Mouse (Mus musculus): ENCODE measurements around the gene Armh3. TPM values are rescaled to one million over a fixed set of nuclear protein-coding genes. Genes with fewer than 3 reads are reported as not detected.

Gene Armh3
- total RNA-seq, 2 experiments from 2014 or later: 19.0 to 20.6 TPM

DNA sequence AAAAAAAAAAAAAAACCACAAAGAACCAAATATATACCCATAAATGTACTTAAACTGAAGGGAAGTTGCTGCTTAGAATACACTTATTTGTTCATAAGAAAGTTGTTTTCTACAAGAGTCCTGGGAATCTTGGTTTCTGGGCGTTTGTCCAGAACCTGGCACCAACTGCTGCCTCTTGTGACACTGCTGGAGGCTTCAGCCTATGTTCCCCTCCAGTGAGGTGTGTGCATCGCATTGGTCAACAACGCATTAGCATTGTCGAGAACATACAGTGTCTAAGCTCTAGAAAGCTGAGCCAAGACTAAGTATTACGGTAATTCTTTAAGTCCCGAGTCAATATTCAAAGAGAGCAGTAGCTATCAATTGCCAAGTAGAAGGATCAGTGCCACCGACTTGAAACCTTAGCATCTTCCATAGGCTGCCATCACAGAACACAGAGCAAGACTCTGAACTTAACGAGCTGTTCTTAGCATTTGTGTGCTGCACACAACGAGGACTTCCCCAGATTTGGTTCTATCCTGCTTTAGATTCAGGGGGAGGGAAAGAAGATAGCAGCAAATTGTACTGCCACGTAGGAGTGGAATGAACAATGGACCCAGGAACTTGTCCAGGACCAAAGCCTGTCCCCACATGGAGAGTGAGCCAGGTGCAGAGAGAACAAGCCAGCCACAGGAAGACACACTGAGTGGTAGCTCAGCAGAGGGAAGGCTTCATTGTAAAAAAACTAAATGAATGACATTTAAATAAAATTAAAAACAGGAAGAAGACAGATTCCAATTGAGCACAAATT lies 86.9 kb downstream of the Armh3 start:
- DNase-seq (ENCODE audit: low spot score in 2 of 2): peak in 1 of 2 experiments; percentile 19
- Histone ChIP-seq H3K27ac (peak overlapping the region; percentile 70), H3K4me3 (no peak overlapping the region)
- no peak for TF ChIP-seq CTCF (conservative IDR thresholded peaks at IDR 0.05)

DNA sequence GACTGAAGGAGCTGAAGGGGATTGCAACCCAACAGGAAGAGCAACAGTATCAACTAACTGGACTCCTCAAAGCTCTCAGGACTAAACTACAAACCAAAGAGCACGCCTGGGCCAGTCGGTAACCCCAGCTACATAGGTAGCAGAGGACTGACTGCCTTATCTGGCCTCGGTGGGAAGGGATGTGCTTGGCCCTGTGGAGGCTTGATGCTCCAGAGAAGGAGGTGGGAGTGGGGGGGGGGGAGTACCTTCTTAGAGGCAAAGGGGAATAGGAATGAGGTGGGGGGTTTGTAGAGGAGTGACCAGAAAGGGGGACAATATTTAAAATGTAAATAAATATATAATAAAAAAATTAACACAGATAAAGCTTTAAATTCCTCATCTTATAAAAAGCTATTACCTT lies 90.0 kb downstream of the Armh3 start:
- no peak for DNase-seq (ENCODE audit: low spot score in 2 of 2)
- TF ChIP-seq CTCF (conservative IDR thresholded peaks at IDR 0.05): no peak
- no peak overlapping the region for H3K4me3 ChIP-seq
- H3K27ac ChIP-seq: no peak overlapping the region

DNA sequence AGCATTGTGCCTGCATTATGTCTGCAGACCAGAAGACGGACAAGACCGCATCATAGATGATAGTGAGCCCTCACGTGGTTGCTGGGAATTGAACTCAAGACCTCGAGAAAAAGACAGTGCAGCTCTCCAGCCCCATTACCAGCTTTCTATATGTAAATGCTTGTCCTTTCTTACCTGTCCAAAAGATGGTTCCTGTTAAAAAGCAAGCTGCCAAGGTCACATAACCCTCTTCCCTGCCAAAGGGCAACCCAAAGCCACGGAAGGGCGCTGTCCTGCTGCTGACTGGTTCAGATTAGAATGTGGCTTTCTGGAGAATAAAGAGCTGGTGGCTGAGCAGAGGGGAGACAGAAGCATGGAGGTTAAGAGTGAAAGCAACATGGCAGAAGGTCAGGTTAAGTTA lies 90.9 kb downstream of the Armh3 start:
- no peak overlapping the region for H3K27ac ChIP-seq
- no peak for TF ChIP-seq CTCF (conservative IDR thresholded peaks at IDR 0.05)
- H3K4me3 ChIP-seq: no peak overlapping the region
- DNase-seq (ENCODE audit: low spot score in 2 of 2): no peak

DNA sequence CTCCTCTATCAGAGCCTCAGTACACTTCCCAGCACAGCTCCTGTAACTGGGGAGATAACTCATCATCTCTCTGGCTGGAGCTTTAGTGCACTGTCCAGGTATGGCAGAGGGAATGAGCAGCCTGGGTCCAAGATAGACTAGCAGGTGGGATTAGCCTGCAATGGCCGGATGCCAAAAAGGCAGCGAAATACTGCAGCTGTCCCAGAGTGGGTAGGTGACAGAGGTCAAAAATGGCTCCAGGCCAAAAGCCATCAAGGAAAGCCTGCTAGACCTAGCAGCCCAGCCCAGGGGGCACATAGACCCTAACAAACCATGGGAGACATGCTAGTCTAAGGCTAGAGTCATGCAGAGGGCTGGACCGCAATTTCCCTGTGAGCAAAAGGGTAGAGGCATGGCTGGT lies 94.4 kb downstream of the Armh3 start:
- DNase-seq (ENCODE audit: low spot score in 2 of 2): no peak
- no peak for TF ChIP-seq CTCF (conservative IDR thresholded peaks at IDR 0.05)
- H3K27ac ChIP-seq: no peak overlapping the region
- H3K4me3 ChIP-seq: no peak overlapping the region

DNA sequence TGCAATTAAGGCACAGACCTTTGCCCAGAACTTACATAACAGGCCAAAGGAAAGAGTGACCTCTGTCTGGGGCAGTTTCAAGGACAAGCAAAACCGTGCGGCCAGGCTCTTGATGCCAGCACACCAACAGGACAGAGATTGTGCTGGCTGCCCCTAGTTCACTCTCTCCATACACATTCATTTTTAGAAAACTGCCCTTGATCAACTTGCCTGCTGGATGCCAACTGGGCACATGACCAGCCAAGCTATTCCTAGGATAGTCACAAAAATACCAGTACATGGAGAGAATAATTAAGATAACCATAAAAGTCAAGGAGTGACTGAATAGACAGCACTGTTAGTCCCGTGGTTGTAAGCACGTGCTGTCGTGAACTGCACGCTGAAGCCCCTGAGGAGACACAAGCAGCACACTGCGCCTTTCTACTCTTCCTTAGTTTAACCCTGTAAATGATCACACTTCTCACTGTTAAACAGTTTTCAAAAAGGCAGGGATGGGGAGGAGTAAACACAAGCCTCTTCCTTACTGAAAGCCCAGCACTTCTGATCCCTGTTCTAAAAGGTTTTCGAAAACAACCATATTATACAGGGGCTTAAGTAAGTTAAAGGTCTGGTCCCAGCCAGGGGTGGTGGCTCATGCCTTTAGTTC lies 95.8 kb downstream of the Armh3 start:
- Histone ChIP-seq H3K4me3 (no peak overlapping the region), H3K27ac (no peak overlapping the region)
- DNase-seq (ENCODE audit: low spot score in 2 of 2): no peak
- no peak for TF ChIP-seq CTCF (conservative IDR thresholded peaks at IDR 0.05)

DNA sequence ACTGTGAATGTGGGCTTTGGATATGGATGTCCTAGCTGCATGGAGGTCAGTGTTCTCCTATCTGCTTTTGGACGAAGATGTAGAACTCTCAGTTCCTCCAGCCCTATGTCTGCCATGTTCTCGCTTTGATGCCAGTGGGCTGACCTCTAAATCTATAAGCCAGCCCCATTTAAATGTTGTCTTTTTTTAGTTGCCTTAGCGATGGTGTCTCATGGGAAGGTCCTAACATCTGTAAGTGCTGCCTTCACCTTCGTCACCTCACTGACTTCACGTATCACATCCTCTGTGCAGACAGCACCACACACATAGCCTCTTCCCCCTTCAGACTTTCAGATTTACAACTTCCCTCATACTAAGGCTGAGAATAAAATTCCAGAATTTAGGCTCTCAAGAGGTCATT lies 97.5 kb downstream of the Armh3 start:
- DNase-seq (ENCODE audit: low spot score in 2 of 2): no peak
- no peak for TF ChIP-seq CTCF (conservative IDR thresholded peaks at IDR 0.05)
- H3K27ac ChIP-seq: no peak overlapping the region

DNA sequence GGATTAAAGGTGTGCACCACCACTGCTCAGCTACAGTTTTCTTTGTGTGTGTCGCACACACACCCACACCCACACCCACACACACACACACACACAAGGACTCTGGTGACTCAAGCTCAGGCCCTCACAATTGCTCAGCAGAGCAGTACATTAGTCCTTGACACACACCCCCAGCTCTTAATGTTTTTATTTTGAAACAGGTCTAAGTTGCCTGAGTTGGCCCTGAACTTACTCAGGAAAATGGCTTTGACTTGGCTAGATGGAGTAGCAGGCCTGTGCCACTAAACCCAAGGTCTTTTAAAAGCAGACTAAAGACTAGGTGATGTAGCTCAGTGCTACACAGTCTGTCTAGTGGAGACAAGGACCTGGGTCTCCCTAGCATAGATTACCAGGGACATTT lies 102.6 kb downstream of the Armh3 start:
- no peak for DNase-seq (ENCODE audit: low spot score in 2 of 2)
- Histone ChIP-seq H3K27ac (no peak overlapping the region), H3K4me3 (no peak overlapping the region)
- TF ChIP-seq CTCF (conservative IDR thresholded peaks at IDR 0.05): no peak

More for the DNA sequence above, 97.5 kb downstream of the Armh3 start:
- H3K4me3 ChIP-seq: no peak overlapping the region

DNA sequence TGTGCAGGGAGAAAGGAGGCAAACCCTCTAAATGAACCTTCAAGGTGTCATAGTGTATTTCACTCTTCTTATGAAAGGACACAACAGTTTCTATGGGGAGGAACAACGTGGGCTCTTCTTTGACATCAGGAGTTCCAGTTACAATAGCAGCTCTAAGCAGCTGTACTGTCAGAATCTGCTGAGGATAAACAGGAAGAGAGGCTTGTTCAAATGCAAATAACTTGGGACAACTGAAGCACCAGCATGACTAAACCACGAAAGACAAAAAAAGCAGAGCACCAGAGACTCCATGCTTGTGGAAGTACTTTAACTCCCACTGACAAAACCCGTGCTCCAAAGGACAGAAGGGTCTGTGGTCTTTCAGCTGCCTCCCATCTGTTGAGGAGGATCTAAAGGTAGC lies 116.2 kb downstream of the Armh3 start:
- no peak overlapping the region for H3K4me3 ChIP-seq
- DNase-seq (ENCODE audit: low spot score in 2 of 2): no peak
- TF ChIP-seq CTCF (conservative IDR thresholded peaks at IDR 0.05): no peak
- no peak overlapping the region for H3K27ac ChIP-seq

DNA sequence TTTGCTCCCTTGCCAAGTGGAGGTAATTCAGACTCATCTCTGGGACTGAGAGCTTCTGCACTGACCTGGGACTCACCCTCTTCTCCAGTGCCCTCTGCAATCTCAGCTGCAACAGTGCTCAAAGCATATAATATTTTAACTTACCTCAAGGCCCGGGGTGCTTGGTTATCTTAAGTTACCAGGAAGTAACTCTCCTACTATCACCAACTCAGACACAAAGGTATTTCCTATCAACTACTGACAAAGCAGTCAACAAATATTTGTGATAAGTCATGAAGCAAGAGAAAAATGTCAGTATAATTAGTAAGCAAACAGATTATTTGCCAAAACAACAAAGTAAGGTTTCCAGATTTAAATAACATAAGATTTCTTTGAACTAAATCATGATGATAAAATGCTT lies 125.0 kb downstream of the Armh3 start:
- H3K27ac ChIP-seq: peak overlapping the region; percentile 64
- TF ChIP-seq CTCF (conservative IDR thresholded peaks at IDR 0.05): no peak
- DNase-seq (ENCODE audit: low spot score in 2 of 2): no peak
- no peak overlapping the region for H3K4me3 ChIP-seq

DNA sequence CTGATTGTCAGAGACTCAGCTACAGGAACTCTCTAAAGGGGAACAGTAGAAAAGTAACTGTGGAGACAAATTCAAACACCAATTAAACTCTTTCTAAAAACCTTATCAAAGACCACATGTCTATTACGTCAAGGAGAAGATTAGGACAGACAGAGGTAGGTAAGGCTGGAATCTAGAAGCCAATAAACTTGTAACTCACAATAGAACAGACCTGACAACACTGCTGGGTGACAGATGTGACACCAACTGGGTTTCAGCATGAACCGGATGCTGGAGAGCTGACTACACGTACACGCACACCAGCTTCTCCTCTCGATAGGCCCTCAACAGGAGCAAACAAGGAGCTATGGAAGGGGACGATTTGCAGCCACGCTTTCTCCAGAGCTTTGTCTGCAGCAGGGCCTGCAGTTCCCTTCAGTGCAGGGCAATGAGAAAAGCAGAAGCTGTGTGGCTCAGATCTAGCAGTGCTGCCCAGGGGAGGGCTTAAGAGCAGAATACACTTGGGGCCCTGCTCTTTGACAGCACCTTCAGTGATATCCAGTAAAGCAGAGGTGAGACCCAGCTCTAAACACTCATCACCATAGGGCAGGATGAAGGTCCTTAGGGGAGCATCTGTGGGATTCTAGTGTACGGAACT lies 142.9 kb downstream of the Armh3 start:
- no peak for TF ChIP-seq CTCF (conservative IDR thresholded peaks at IDR 0.05)
- no peak for DNase-seq (ENCODE audit: low spot score in 2 of 2)
- peak overlapping the region; percentile 23; the same call in 1 of the 2 replicates for H3K27ac ChIP-seq
- H3K4me3 ChIP-seq: no peak overlapping the region

DNA sequence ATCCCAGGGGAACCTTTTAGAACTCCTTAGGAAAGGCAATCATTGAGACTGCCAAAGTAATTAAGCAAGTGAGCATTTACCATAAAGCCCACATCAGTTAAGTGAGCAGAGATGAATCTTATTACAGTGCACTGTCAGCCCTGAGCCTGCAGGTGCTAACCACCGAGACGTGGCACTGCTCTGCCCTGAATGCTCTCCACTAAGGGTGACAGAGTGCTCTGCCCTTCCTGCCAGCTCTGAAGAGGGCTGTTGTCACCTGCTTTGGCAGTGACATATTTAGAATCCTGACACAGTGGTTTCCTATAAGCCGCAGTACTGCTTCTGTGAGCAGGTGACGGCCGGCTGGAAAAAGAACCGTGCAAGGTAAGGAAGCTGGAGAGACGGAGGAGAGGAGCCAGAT lies 143.8 kb downstream of the Armh3 start:
- Histone ChIP-seq H3K27ac (no peak overlapping the region), H3K4me3 (no peak overlapping the region)
- no peak for TF ChIP-seq CTCF (conservative IDR thresholded peaks at IDR 0.05)
- no peak for DNase-seq (ENCODE audit: low spot score in 2 of 2)

DNA sequence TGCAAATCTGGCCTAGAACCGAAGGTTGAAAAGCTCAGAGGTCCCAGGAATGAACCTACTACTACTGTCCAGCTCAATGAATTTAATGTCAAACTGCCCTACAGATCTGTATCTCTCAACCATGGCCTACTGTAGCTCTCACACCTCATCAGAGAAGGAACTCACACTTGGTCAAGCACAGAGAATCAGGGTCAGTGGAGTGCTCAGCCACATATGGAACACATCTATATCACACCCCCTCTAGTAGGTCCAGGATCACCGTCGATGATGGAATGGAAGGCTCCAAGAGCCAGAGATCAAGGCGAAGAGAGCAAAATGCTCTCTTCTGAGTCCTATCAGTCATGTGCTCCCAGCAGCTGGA lies 150.6 kb downstream of the Armh3 start:
- no peak for DNase-seq (ENCODE audit: low spot score in 2 of 2)
- Histone ChIP-seq H3K27ac (peak overlapping the region; percentile 8; the same call in 1 of the 2 replicates), H3K4me3 (no peak overlapping the region)
- TF ChIP-seq CTCF (conservative IDR thresholded peaks at IDR 0.05): no peak

DNA sequence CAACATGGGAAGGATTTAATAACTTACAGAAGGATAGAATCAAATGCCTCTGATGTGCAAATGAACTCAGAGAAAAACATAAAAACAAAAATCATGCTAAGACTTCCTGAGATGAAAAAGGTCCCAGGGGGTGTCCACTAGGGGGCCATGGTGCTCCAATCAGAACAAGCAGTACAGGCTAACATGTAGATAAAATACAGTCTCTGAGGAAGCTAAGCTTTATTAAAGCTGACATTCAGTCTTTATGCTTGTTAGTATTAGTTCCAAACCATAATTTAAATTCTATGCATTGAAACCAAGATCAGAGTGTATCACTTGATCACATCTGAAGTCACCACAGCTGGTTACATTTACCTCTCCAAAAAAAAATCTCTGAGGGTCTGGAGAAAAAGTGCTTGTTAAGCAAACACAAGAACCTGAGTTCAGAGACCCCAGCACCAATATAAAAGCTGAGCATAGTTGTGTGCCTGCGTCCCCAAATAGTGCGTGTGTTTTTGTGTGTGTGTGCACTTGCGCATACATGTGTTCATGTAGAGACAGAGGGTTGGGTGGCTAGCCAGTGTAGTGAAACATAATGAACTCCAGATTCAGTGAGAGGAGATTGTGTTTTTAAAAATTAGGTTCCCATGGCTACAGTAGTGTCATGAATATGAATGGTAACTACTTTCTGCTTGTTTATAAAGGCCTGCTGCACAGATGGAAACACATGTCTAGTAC lies 151.1 kb downstream of the Armh3 start:
- TF ChIP-seq CTCF (conservative IDR thresholded peaks at IDR 0.05): peak; percentile 79
- Histone ChIP-seq H3K4me3 (no peak overlapping the region), H3K27ac (peak overlapping the region; percentile 8; the same call in 1 of the 2 replicates)
- DNase-seq (ENCODE audit: low spot score in 2 of 2): peak in 1 of 2 experiments; percentile 51
